Mouse (Mus musculus): Measurements from ENCODE around the gene Rrbp1. TPM values are rescaled to one million over a fixed set of nuclear protein-coding genes. Genes with fewer than 3 reads are reported as not detected.

Gene Rrbp1
- polyA plus RNA-seq, 1 experiment from 2014 or later, result 78.3 TPM

GRCm38 (mm10) chr2:143975146-143975649 is 35.9 kb downstream of the Rrbp1 start:
- Histone ChIP-seq H3K4me1 (replicated peaks; ENCODE audit: control insufficient read depth, insufficient read depth, low read length) (no peaks in the 10 kb centered on the region), H3K27me3 (ENCODE audit: control insufficient read depth, insufficient read depth, low read depth, low read length) (no peaks in the 10 kb centered on the region), H3K9ac (ENCODE audit: low read length) (no peak overlapping the region), H3K9me3 (ENCODE audit: control insufficient read depth, low read length) (no peaks in the 10 kb centered on the region), H3K36me3 (ENCODE audit: control insufficient read depth, insufficient read depth, low read length) (peaks cover 30% of the 10 kb centered on the region), H3K4me3 (ENCODE audit: low read length) (no peak overlapping the region), H3K27ac (ENCODE audit: low read length) (no peak overlapping the region), H3K4me2 (ENCODE audit: low read depth, low read length) (no peak overlapping the region)
- WGBS, result 90% methylated on average over 5 of the region's 5 CpGs
- ATAC-seq (ENCODE audit: low read depth), result no peak

GRCm38 (mm10) chr2:143973161-143973560 is 37.9 kb downstream of the Rrbp1 start:
- Histone ChIP-seq H3K27ac (ENCODE audit: low read length) (no peak overlapping the region), H3K9ac (ENCODE audit: low read length) (no peak overlapping the region), H3K36me3 (ENCODE audit: control insufficient read depth, insufficient read depth, low read length) (peaks cover 41% of the 10 kb centered on the region), H3K27me3 (ENCODE audit: control insufficient read depth, insufficient read depth, low read depth, low read length) (no peaks in the 10 kb centered on the region), H3K4me1 (replicated peaks; ENCODE audit: control insufficient read depth, insufficient read depth, low read length) (no peaks in the 10 kb centered on the region), H3K4me3 (ENCODE audit: low read length) (no peak overlapping the region), H3K4me2 (ENCODE audit: low read depth, low read length) (no peak overlapping the region), H3K9me3 (ENCODE audit: control insufficient read depth, low read length) (no peaks in the 10 kb centered on the region)
- no peak for ATAC-seq (ENCODE audit: low read depth)
- WGBS, result 88% methylated on average over 7 of the region's 7 CpGs

DNA sequence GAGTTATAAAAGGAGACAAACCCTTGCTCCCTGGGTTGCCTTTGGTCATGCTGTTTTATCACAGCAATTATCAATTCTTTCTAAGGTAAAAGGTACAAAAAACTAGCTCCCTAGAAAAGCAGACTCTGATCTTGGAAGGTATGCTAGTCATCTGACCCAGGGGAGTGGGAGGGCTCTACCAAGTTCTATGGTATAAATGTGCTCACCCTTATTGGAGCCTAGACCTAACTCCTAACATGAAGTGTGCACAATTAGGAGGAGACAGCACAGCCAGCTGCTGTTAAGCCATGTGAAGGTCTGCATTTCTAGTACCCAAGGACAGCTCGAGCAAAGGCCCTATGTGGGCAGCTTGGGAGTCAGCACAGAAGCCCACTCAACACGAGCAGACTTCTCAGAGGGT is 39.2 kb downstream of the Rrbp1 start:
- Histone ChIP-seq H3K4me3 (ENCODE audit: low read length) (no peak overlapping the region), H3K4me2 (ENCODE audit: low read depth, low read length) (no peak overlapping the region), H3K36me3 (ENCODE audit: control insufficient read depth, insufficient read depth, low read length) (peaks cover 52% of the 10 kb centered on the region), H3K4me1 (replicated peaks; ENCODE audit: control insufficient read depth, insufficient read depth, low read length) (no peaks in the 10 kb centered on the region), H3K9me3 (ENCODE audit: control insufficient read depth, low read length) (no peaks in the 10 kb centered on the region), H3K9ac (ENCODE audit: low read length) (no peak overlapping the region), H3K27me3 (ENCODE audit: control insufficient read depth, insufficient read depth, low read depth, low read length) (no peaks in the 10 kb centered on the region), H3K27ac (ENCODE audit: low read length) (no peak overlapping the region)
- ATAC-seq (ENCODE audit: low read depth), result no peak
- WGBS, result 70% methylated on average over 2 of the region's 2 CpGs

DNA sequence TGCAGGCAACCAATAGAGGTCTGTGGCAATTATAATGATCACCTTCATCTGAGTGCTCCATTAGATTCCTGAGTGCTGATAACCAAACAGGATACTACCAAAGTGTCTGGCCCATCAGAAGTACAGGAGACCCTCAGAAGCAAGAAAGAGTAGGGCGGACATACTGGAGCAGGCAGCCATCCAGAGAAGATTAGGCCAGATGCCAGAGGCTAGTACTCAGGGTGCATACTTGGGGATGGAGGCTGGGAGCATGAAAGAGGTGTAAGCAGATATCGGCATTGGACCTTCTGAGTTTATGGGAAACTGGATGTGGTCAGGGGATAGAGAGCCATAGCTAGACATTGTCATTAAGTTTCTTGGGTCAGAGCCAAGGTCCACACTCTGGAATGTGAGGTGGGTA is 40.2 kb downstream of the Rrbp1 start:
- no peak for ATAC-seq (ENCODE audit: low read depth)

DNA sequence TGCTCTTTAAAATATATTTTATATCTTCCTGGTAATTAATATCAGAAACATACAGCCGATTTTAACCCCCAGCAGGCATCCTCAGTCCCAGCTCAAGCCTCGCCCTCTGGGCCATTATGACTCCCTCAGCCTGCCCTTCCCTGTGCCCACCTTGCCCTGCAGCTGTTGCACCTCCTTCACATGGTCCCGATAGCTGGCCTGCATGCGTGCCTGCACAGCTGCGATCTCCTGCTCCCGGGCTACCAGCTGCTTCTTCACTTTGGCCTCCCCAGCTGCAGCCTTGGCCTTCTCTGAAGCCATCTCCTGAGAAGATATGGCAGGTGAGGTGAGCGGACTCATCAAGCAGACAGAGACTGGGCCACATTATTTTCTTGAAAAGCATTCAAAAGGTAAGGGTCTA is 41.8 kb downstream of the Rrbp1 start:
- H3K36me3 ChIP-seq (ENCODE audit: control insufficient read depth, insufficient read depth, low read length), result peaks cover 74% of the 10 kb centered on the region
- H3K9me3 ChIP-seq (ENCODE audit: control insufficient read depth, low read length), result no peaks in the 10 kb centered on the region
- H3K4me1 ChIP-seq (replicated peaks; ENCODE audit: control insufficient read depth, insufficient read depth, low read length), result no peaks in the 10 kb centered on the region
- H3K9ac ChIP-seq (ENCODE audit: low read length), result no peak overlapping the region
- 93% methylated on average over 7 of the region's 7 CpGs for WGBS
- H3K4me2 ChIP-seq (ENCODE audit: low read depth, low read length), result no peak overlapping the region
- ATAC-seq (ENCODE audit: low read depth), result no peak
- no peak overlapping the region for H3K27ac ChIP-seq (ENCODE audit: low read length)
- no peaks in the 10 kb centered on the region for H3K27me3 ChIP-seq (ENCODE audit: control insufficient read depth, insufficient read depth, low read depth, low read length)
- H3K4me3 ChIP-seq (ENCODE audit: low read length), result no peak overlapping the region

More for the DNA sequence above, 40.2 kb downstream of the Rrbp1 start:
- no peak overlapping the region for H3K9ac ChIP-seq (ENCODE audit: low read length)
- 82% methylated on average over 2 of the region's 2 CpGs for WGBS
- no peak overlapping the region for H3K4me3 ChIP-seq (ENCODE audit: low read length)
- no peaks in the 10 kb centered on the region for H3K9me3 ChIP-seq (ENCODE audit: control insufficient read depth, low read length)
- no peak overlapping the region for H3K27ac ChIP-seq (ENCODE audit: low read length)
- H3K4me2 ChIP-seq (ENCODE audit: low read depth, low read length), result no peak overlapping the region
- H3K36me3 ChIP-seq (ENCODE audit: control insufficient read depth, insufficient read depth, low read length), result peaks cover 62% of the 10 kb centered on the region
- H3K4me1 ChIP-seq (replicated peaks; ENCODE audit: control insufficient read depth, insufficient read depth, low read length), result no peaks in the 10 kb centered on the region
- H3K27me3 ChIP-seq (ENCODE audit: control insufficient read depth, insufficient read depth, low read depth, low read length), result no peaks in the 10 kb centered on the region

GRCm38 (mm10) chr2:143963318-143963717 is 47.7 kb downstream of the Rrbp1 start:
- Histone ChIP-seq H3K36me3 (ENCODE audit: control insufficient read depth, insufficient read depth, low read length) (peaks cover 74% of the 10 kb centered on the region), H3K4me3 (ENCODE audit: low read length) (no peak overlapping the region), H3K4me2 (ENCODE audit: low read depth, low read length) (no peak overlapping the region), H3K4me1 (replicated peaks; ENCODE audit: control insufficient read depth, insufficient read depth, low read length) (no peaks in the 10 kb centered on the region), H3K9me3 (ENCODE audit: control insufficient read depth, low read length) (no peaks in the 10 kb centered on the region), H3K27ac (ENCODE audit: low read length) (no peak overlapping the region), H3K9ac (ENCODE audit: low read length) (no peak overlapping the region), H3K27me3 (ENCODE audit: control insufficient read depth, insufficient read depth, low read depth, low read length) (no peaks in the 10 kb centered on the region)
- no peak for ATAC-seq (ENCODE audit: low read depth)
- WGBS, result 94% methylated on average over 1 of the region's 1 CpGs

DNA sequence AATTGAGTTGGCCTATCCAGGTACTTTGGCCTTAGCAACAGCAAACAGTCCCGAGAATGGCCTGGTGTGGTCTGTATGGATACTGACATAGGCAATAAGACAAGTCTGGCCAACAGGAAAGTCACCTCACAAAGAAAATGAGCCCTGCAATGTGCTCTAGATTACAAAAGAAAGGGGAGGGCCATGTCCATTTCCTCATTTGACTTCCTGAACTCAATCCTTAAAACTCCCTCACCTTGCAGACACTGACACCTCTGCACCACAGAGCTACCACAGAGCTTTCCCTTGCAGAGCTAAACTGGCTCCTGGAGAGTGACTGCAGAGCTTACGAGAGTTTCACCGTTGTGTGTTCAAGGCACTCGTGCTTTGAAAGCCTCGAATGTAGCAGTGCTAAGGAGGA is 48.9 kb downstream of the Rrbp1 start:
- Histone ChIP-seq H3K36me3 (ENCODE audit: control insufficient read depth, insufficient read depth, low read length) (peaks cover 75% of the 10 kb centered on the region), H3K4me3 (ENCODE audit: low read length) (no peak overlapping the region), H3K4me2 (ENCODE audit: low read depth, low read length) (no peak overlapping the region), H3K9me3 (ENCODE audit: control insufficient read depth, low read length) (no peaks in the 10 kb centered on the region), H3K27me3 (ENCODE audit: control insufficient read depth, insufficient read depth, low read depth, low read length) (no peaks in the 10 kb centered on the region), H3K9ac (ENCODE audit: low read length) (no peak overlapping the region), H3K4me1 (replicated peaks; ENCODE audit: control insufficient read depth, insufficient read depth, low read length) (no peaks in the 10 kb centered on the region), H3K27ac (ENCODE audit: low read length) (no peak overlapping the region)
- 93% methylated on average over 5 of the region's 5 CpGs for WGBS
- ATAC-seq (ENCODE audit: low read depth), result no peak

- Histone ChIP-seq H3K9me3 (ENCODE audit: control insufficient read depth, low read length) (no peaks in the 10 kb centered on the region), H3K27me3 (ENCODE audit: control insufficient read depth, insufficient read depth, low read depth, low read length) (no peaks in the 10 kb centered on the region), H3K9ac (ENCODE audit: low read length) (no peak overlapping the region), H3K27ac (ENCODE audit: low read length) (no peak overlapping the region), H3K4me1 (replicated peaks; ENCODE audit: control insufficient read depth, insufficient read depth, low read length) (no peaks in the 10 kb centered on the region), H3K4me3 (ENCODE audit: low read length) (no peak overlapping the region), H3K4me2 (ENCODE audit: low read depth, low read length) (no peak overlapping the region), H3K36me3 (ENCODE audit: control insufficient read depth, insufficient read depth, low read length) (peaks cover 63% of the 10 kb centered on the region)
- no peak for ATAC-seq (ENCODE audit: low read depth)
- WGBS, result 93% methylated on average over 4 of the region's 4 CpGs
Observed at GRCm38 (mm10) chr2:143955746-143956145, 55.3 kb downstream of the Rrbp1 start.

- H3K4me3 ChIP-seq (ENCODE audit: low read length), result no peak overlapping the region
- H3K9me3 ChIP-seq (ENCODE audit: control insufficient read depth, low read length), result no peaks in the 10 kb centered on the region
- no peaks in the 10 kb centered on the region for H3K27me3 ChIP-seq (ENCODE audit: control insufficient read depth, insufficient read depth, low read depth, low read length)
- no peaks in the 10 kb centered on the region for H3K4me1 ChIP-seq (replicated peaks; ENCODE audit: control insufficient read depth, insufficient read depth, low read length)
- whole genome bisulfite sequencing, result 86% methylated on average over 4 of the region's 4 CpGs
- H3K9ac ChIP-seq (ENCODE audit: low read length), result no peak overlapping the region
- H3K4me2 ChIP-seq (ENCODE audit: low read depth, low read length), result no peak overlapping the region
- H3K27ac ChIP-seq (ENCODE audit: low read length), result no peak overlapping the region
- peaks cover 65% of the 10 kb centered on the region for H3K36me3 ChIP-seq (ENCODE audit: control insufficient read depth, insufficient read depth, low read length)
- ATAC-seq (ENCODE audit: low read depth), result no peak
Observed at GRCm38 (mm10) chr2:143955004-143955403, 56.1 kb downstream of the Rrbp1 start.

- Histone ChIP-seq H3K9me3 (ENCODE audit: control insufficient read depth, low read length) (no peaks in the 10 kb centered on the region), H3K4me3 (ENCODE audit: low read length) (no peak overlapping the region), H3K4me1 (replicated peaks; ENCODE audit: control insufficient read depth, insufficient read depth, low read length) (no peaks in the 10 kb centered on the region), H3K27ac (ENCODE audit: low read length) (no peak overlapping the region), H3K9ac (ENCODE audit: low read length) (no peak overlapping the region), H3K27me3 (ENCODE audit: control insufficient read depth, insufficient read depth, low read depth, low read length) (no peaks in the 10 kb centered on the region), H3K4me2 (ENCODE audit: low read depth, low read length) (no peak overlapping the region), H3K36me3 (ENCODE audit: control insufficient read depth, insufficient read depth, low read length) (peaks cover 71% of the 10 kb centered on the region)
- ATAC-seq (ENCODE audit: low read depth), result no peak
- WGBS, result 87% methylated on average over 4 of the region's 4 CpGs
Observed at GRCm38 (mm10) chr2:143953944-143954343, 57.1 kb downstream of the Rrbp1 start.

All from lung, embryonic 16.5 days (tissue).